Mouse (Mus musculus) forebrain, embryonic 13.5 days (tissue): ENCODE measurements around the gene Zfp467. TPM values are rescaled to one million over a fixed set of nuclear protein-coding genes. Genes with fewer than 3 reads are reported as not detected.
A peak's percentile ranks its signal among the peaks of the same experiment; 100 is the strongest.

Source experiments
- ATAC-seq: fragments of 200-750 bp; cut with Nextera tagmentation; 2 replicates; pipeline ENCODE4 v1.8.0; 2017
- H3K27ac ChIP-seq: fragments of 300-500 bp; sonication (generic); 2 replicates; pipeline ENCODE4 v1.5.1; 2015; ENCODE audit warnings: inconsistent platforms, mild to moderate bottlenecking, moderate library complexity
- H3K27me3 ChIP-seq: fragments of 300-500 bp; sonication (generic); 2 replicates; pipeline ENCODE4 v1.6.1; 2015; ENCODE audit warnings: mild to moderate bottlenecking, inconsistent platforms
- H3K36me3 ChIP-seq: fragments of 300-500 bp; sonication (generic); 2 replicates; pipeline ENCODE4 v1.6.1; 2015; ENCODE audit warnings: mild to moderate bottlenecking, inconsistent platforms; ENCODE audit not compliant: poor library complexity, severe bottlenecking
- H3K4me1 ChIP-seq: fragments of 300-500 bp; sonication (generic); 2 replicates; pipeline ENCODE4 v1.6.1; 2015; ENCODE audit warnings: inconsistent platforms
- H3K4me2 ChIP-seq: fragments of 300-500 bp; sonication (generic); 2 replicates; pipeline ENCODE4 v1.6.1; 2015; ENCODE audit warnings: inconsistent platforms, mild to moderate bottlenecking, moderate library complexity
- H3K4me3 ChIP-seq: fragments of 300-500 bp; sonication (generic); 2 replicates; pipeline ENCODE4 v1.5.1; 2015; ENCODE audit warnings: mild to moderate bottlenecking, inconsistent platforms
- H3K9ac ChIP-seq: fragments of 300-500 bp; sonication (generic); 2 replicates; pipeline ENCODE4 v1.6.1; 2015; ENCODE audit warnings: mild to moderate bottlenecking, inconsistent platforms
- H3K9me3 ChIP-seq: fragments of 300-500 bp; sonication (generic); replicated peaks from 2 replicates; pipeline ENCODE4 v1.6.1; 2016; ENCODE audit warnings: inconsistent platforms
- WGBS: fragments of 180-500 bp; shearing (Covaris S2); methylation state at CpG from one replicate; pipeline ENCODE4 v1.1.7; 2015; 5-methylcytosine and 5-hydroxymethylcytosine counted together
- polyA plus RNA-seq: library from polyadenylated mRNA; unstranded; fragments of >200 nt; fragmentation: Nextera tagmentation; extraction: Ambion mirVana; gene quantifications from 2 replicates; pipeline ENCODE4 v1.2.1, GENCODE M21; 2015

Gene Zfp467
- polyA plus RNA-seq, 1 experiment from 2014 or later: 23.9 TPM

DNA sequence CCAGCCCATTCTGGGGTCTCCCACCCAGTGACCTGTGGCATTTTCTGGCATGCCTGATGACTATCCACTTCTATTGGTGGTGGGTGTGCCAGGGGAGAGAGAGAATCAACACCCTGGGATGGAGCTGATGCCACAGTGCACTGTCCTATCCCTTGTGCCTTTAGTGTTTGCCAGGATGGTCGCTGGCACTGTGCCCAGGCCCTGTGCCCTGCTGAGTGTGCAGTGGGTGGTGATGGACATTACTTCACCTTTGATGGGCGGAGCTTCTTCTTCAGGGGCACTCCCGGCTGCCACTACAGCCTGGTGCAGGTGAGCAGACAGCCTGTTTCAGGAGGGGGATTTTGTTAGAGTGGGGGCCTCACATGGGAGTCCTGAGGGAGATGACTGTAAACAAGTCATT, 7.1 kb upstream of the Zfp467 start:
- ATAC-seq: no peak
- 75% methylated on average over 3 of the region's 3 CpGs for WGBS

DNA sequence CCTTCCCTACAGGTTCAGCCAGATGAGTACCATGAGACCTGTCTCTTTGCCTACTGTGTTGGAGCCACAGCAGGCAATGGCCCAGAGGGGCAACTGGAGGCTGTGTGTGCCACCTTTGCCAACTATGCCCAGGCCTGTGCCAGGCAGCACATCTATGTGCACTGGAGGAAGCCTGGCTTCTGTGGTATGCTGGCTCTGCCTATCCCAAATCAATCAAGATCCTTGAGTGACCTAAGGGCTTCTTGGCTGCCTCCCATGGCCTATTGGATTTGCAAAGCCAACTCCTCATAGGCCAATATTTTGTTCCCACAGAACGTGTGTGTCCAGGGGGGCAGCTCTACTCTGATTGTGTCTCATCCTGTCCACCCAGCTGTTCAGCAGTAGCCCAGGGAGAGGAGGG, 6.5 kb upstream of the Zfp467 start:
- Histone ChIP-seq H3K4me3 (no peak overlapping the region), H3K9me3 (no peaks in the 10 kb centered on the region), H3K4me2 (no peak overlapping the region), H3K27ac (no peak overlapping the region), H3K4me1 (0 out of 2 replicates have a peak, but pooled peaks cover 5% of the 10 kb centered on the region), H3K9ac (no peak overlapping the region), H3K27me3 (no peaks in the 10 kb centered on the region), H3K36me3 (no peaks in the 10 kb centered on the region)
- no peak for ATAC-seq
- WGBS: 53% methylated on average over 1 of the region's 1 CpGs

More for the DNA sequence above, 7.1 kb upstream of the Zfp467 start:
- Histone ChIP-seq H3K9me3 (no peaks in the 10 kb centered on the region), H3K4me2 (no peak overlapping the region), H3K9ac (no peak overlapping the region), H3K36me3 (no peaks in the 10 kb centered on the region), H3K27ac (no peak overlapping the region), H3K4me1 (0 out of 2 replicates have a peak, but pooled peaks cover 5% of the 10 kb centered on the region), H3K4me3 (no peak overlapping the region), H3K27me3 (no peaks in the 10 kb centered on the region)

DNA sequence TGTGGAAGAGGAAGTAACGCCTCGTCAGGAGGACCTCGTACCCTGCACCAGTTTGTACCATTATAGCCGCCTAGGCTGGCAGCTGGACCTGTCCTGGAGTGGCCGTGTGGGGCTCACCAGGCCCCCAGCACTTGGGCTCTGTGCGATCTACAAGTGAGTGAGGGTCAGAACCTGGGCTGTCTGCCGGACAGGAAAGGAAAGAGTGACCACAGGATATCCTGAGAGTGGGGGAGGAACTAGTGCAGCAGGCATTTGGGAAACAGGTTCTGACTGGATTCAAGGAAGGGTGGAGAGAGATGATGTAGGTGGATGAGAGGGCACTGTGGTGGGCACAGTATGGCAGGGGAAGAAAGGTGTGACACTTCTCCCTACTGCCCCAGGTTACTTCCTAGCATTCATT, 2.9 kb upstream of the Zfp467 start:
- no peak overlapping the region for H3K4me3 ChIP-seq
- H3K4me1 ChIP-seq: peaks cover 16% of the 10 kb centered on the region
- ATAC-seq: no peak
- H3K4me2 ChIP-seq: no peak overlapping the region
- no peaks in the 10 kb centered on the region for H3K27me3 ChIP-seq
- no peaks in the 10 kb centered on the region for H3K36me3 ChIP-seq
- H3K9ac ChIP-seq: no peak overlapping the region
- no peaks in the 10 kb centered on the region for H3K9me3 ChIP-seq
- no peak overlapping the region for H3K27ac ChIP-seq
- WGBS: 79% methylated on average over 7 of the region's 7 CpGs

DNA sequence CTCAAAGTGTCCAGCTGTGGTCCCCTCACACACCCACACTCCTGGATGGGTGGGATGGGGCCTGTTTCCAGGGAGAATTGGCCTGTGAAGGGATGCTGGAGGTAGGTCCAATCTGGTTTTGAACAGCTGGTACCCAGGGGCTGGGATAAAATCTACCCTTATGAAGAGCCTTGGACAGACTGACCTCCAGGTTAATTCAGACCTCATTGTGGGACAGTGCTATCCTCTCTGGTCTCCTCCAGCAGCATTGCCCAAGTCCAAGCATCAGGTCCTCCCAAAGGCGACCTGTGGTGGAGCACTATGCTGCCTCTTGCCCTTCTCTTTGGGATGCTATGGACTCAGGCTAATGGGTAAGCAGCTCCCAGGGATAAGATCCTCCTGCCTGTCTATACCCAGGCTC, 2.3 kb upstream of the Zfp467 start, which contains the start of gene Sspo:
Sspo (plus strand) TSS at position 301 of the 400 bp plus-strand sequence.
- Histone ChIP-seq H3K4me2 (no peak within 1 kb of the TSS), H3K36me3 (no peaks in the 10 kb centered on the region), H3K9ac (no peak within 1 kb of the TSS), H3K4me1 (peaks cover 19% of the 10 kb centered on the region), H3K4me3 (no peak within 1 kb of the TSS), H3K27me3 (no peaks in the 10 kb centered on the region), H3K9me3 (no peaks in the 10 kb centered on the region), H3K27ac (no peak within 1 kb of the TSS)
- 90% methylated on average over 1 of the region's 1 CpGs for whole genome bisulfite sequencing
- no peak for ATAC-seq

DNA sequence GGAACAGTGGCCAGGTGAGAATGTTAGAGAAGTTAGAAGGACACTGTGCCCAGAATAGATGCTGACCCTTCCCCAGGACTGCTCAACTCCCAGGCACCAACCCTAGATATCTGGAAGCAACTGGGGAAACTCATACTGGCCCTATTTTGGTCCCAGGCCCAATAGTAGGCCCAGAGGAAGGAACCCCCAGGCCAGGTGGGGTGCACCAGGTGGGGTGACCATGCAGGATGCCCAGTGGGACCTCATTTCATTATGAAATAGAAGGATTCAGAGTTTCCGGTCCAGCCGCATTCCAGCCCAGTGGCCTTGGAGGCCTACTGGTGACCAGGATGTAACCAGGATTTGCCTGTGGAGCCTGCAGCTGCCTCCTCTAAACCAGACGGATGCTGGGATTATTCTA, 1.3 kb upstream of the Zfp467 start:
- no peak overlapping the region for H3K4me2 ChIP-seq

DNA sequence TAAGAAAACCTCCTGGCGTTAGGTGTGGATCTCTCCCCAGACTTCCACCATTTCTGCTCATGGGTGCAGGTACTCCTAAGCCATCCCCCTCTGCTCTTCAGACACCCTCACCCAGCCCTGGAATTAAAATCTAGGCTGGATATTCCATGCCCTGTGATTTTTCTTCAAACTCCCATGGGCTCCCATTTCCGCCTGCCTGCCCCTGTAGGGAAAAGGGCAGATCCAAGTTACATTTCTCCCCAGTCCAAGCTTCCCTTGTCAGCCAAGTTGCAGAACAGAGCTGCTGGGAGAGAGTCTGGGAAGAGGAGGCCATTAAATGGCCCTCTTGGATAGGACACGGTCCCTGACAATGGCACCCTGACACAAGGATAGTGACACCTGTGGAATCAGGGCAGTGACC, 631 bp upstream of the Zfp467 start:
- Histone ChIP-seq H3K4me3 (peak overlapping the region; percentile 79), H3K9ac (peak overlapping the region; percentile 87; the same call in 1 of the 2 replicates), H3K4me2 (peak overlapping the region; percentile 92), H3K27ac (no peak overlapping the region), H3K9me3 (no peaks in the 10 kb centered on the region), H3K27me3 (no peaks in the 10 kb centered on the region), H3K36me3 (peaks cover 14% of the 10 kb centered on the region), H3K4me1 (peaks cover 19% of the 10 kb centered on the region)
- ATAC-seq: no peak
- 36% methylated on average over 3 of the region's 3 CpGs for WGBS

More for the DNA sequence above, 1.3 kb upstream of the Zfp467 start:
- Histone ChIP-seq H3K27me3 (no peaks in the 10 kb centered on the region), H3K4me3 (no peak overlapping the region), H3K9ac (no peak overlapping the region), H3K27ac (no peak overlapping the region), H3K36me3 (peaks cover 7% of the 10 kb centered on the region), H3K4me1 (peaks cover 17% of the 10 kb centered on the region), H3K9me3 (no peaks in the 10 kb centered on the region)
- ATAC-seq: no peak
- 79% methylated on average over 3 of the region's 3 CpGs for WGBS

DNA sequence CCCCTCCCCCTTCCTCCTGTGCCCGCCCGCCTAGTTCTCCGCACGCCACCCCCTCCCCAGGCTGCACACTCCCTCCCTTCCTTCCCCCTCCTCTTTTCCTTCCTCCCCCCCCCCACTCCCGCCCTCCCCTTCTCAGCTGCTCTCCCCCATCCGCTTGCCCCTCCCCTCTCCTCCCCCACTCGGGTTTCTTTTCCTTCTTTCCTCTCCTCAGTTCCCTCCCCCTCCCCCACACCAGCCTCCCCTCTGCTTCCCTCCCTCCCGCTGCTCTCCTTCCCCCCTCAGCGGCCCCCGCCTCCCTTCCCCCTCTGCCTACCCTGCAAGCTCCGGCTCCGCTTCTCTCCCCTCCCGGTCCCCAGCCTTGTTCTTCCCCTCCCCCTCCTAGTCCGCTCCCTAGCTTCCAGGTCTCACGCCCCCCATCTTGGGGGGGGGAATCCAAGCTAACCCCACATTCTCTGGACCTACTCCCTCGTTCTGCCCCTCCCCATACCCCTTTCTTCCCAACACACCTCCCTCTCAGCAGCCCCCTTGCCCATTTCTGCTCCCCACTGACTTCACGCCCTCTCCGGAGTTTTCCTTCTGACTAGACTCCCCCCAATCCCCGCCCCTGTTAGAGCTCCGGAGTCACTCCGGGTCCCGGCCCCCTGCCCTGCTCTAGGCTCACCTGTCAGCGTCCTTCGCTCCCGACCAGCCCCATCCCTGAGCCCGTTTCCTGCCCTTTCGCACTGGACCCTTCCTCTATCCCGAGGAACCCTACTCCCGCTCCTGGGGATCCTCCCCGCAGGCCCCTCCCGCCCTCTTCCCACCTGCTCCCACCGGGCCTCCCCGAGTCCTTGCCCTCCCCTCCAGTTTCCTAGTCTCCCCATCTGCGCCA, 1.1 kb downstream of the Zfp467 start:
- Histone ChIP-seq H3K4me2 (peak overlapping the region; percentile 92), H3K4me1 (peaks cover 29% of the 10 kb centered on the region)
- WGBS: 2% methylated on average over 30 of the region's 34 CpGs

DNA sequence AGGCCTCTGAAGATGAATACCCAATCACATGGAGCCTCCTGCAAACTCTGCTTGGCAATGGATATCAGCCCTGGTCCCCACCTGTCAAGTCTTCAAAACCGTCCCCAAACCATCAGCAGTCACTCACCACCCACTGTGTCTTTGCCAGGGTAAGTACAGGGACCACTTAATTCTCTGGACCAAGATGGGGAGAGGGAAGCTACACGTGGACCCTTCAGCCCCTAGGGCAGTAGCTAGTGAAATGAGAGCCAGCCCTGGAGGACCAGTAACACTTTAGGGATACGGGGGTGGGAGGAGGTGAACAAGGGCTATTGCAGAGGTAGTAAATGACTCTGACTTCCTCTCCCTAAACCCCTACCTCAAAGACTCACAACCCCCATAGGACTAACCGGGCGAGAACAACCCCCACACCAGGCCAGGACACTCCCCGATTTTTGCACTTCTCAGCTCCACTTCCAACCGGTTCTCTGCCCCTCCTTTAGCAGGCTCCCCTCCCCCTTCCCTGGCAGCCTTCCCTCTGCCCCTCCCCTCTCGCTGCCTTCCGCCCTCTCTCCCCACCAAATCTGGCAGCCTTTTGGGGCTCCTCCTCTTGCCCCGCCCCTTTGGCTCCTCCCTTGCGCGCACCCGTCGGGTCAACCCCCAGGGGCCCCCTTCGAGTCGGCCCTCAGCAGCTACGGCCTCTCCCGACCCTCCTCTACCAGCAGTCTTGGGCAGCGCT, 1.9 kb downstream of the Zfp467 start:
- no peaks in the 10 kb centered on the region for H3K9me3 ChIP-seq
- peak overlapping the region; percentile 80 for H3K27ac ChIP-seq
- H3K4me1 ChIP-seq: peaks cover 37% of the 10 kb centered on the region
- peak; percentile 82 for ATAC-seq
- peak overlapping the region; percentile 54 for H3K9ac ChIP-seq
- peak overlapping the region; percentile 79 for H3K4me3 ChIP-seq
- WGBS: 2% methylated on average over 18 of the region's 19 CpGs
- peaks cover 26% of the 10 kb centered on the region for H3K36me3 ChIP-seq
- H3K4me2 ChIP-seq: peak overlapping the region; percentile 92
- H3K27me3 ChIP-seq: peaks cover 12% of the 10 kb centered on the region

More for the DNA sequence above, 1.1 kb downstream of the Zfp467 start:
- peaks cover 4% of the 10 kb centered on the region for H3K27me3 ChIP-seq
- no peaks in the 10 kb centered on the region for H3K9me3 ChIP-seq
- peak; percentile 72 for ATAC-seq
- H3K27ac ChIP-seq: peak overlapping the region; percentile 88
- H3K36me3 ChIP-seq: peaks cover 20% of the 10 kb centered on the region
- peak overlapping the region; percentile 87 for H3K9ac ChIP-seq
- peak overlapping the region; percentile 79 for H3K4me3 ChIP-seq

DNA sequence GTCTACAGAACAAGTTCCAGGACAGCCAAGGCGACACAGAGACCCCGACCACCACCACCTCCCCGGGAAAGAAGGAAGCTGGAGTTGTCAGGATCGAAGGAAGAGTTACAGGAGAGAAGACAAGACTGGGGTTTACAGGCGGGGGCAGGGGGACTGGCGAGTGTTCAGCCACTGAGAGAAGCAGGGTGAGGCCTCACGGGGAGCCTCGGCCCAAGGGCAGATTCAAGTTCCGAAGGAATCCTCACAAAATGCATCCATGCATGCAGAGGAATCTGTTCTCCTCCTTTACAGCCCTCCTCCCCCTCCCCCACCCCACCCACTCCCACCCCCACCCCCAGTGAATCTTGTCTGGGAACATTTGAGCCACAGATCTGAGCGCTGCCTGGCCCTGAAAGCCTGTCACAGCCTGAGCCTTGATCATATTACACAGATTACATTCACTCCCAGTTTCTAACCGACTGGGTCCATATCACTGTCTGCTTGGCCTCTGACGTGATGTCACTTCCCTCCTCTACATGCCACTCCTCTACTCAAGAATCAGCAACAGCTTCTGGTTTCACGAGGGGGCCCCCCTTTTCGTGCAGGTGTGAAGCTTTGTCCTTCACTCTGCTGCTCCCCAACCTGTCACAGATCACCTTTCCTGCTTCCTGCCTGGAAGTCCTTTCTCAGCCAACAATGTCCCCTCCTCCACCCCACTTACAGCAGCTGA, 5.2 kb downstream of the Zfp467 start:
- ATAC-seq: no peak
- Histone ChIP-seq H3K9me3 (no peaks in the 10 kb centered on the region), H3K4me2 (no peak overlapping the region), H3K9ac (no peak overlapping the region), H3K27me3 (peaks cover 32% of the 10 kb centered on the region), H3K27ac (no peak overlapping the region), H3K4me3 (no peak overlapping the region), H3K36me3 (peaks cover 42% of the 10 kb centered on the region), H3K4me1 (peaks cover 40% of the 10 kb centered on the region)
- WGBS: 37% methylated on average over 14 of the region's 14 CpGs

DNA sequence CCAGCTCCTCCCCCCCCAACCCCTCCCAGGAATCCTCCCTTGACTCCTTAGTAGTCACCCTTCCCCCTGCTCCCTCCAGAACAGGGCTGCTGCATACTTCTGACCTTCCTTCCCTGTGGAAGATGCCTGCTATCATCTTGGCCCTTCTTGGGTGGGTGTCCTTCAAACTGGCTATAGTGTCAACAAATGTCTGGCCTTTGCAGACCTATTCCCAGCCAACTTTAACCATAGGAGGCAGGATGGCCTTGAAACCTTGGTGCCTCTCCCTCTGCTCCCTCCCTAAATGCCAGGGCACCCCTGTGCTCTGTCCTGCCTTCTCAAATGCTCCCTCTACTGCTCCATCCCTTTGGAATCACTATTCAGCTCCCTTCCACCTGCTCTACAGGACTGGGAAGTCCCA, 6.0 kb downstream of the Zfp467 start:
- no peak overlapping the region for H3K27ac ChIP-seq
- peaks cover 32% of the 10 kb centered on the region for H3K27me3 ChIP-seq
- H3K9ac ChIP-seq: no peak overlapping the region
- no peak overlapping the region for H3K4me2 ChIP-seq
- no peak for ATAC-seq
- H3K4me1 ChIP-seq: peaks cover 40% of the 10 kb centered on the region
- H3K9me3 ChIP-seq: no peaks in the 10 kb centered on the region
- H3K4me3 ChIP-seq: no peak overlapping the region
- H3K36me3 ChIP-seq: peaks cover 42% of the 10 kb centered on the region

DNA sequence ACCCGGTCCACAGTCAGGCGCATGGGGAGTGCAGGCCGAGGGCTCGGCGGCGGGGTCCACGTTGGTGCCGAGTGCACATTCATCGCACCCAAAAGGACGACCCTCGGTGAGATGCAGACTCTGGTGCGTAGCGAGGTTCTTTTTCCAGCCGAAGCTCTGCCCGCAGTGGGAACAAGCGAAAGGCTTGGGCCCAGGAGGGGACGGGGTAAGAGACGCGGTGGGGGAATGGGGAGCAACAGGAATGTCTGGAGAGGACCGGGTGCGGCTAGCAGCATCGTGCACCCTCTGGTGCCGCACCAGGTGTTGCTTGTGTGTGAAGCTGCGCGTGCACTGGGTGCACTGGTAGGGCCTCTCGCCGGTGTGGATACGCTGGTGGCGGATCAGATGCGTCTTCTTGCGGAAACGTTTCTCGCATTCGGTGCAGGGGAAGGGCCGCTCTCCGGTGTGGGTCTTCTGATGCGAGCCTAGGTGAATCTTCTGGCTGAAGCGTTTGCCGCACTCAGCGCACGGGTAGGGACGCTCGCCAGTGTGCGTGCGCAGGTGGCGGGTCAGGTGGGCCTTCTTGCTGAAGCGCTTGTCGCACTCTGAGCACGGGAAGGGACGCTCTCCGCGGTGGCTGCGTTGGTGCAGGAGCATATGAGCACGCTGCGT, 7.0 kb downstream of the Zfp467 start:
- Histone ChIP-seq H3K4me2 (peak overlapping the region; percentile 43), H3K9ac (0 out of 2 replicates have a peak overlapping the region, but pooled peaks have one; percentile 5), H3K4me3 (peak overlapping the region; percentile 19), H3K27me3 (peaks cover 32% of the 10 kb centered on the region), H3K36me3 (peaks cover 42% of the 10 kb centered on the region), H3K27ac (no peak overlapping the region), H3K9me3 (no peaks in the 10 kb centered on the region), H3K4me1 (peaks cover 37% of the 10 kb centered on the region)
- ATAC-seq: 0 out of 2 replicates have a peak, but pooled peaks have one; percentile 11
- WGBS: 18% methylated on average over 55 of the region's 55 CpGs
